Mouse (Mus musculus) CH12.LX (cell line): ENCODE measurements around the gene Mfap3.

ENCODE experiments used
- CTCF ChIP-seq, 2 experiments: IDR thresholded peaks in 1 of 2; conservative IDR thresholded peaks in 1 of 2; 2 replicates each; pipeline ENCODE4 v1.5.1; 2011 to 2012; ENCODE audit warnings: low read depth in 2 of 2, low read length in 2 of 2, improper control_type of control experiment in 1 of 2, inconsistent platforms in 1 of 2, mild to moderate bottlenecking in 1 of 2, moderate library complexity in 1 of 2
- E2F4 ChIP-seq: IDR thresholded peaks from 2 replicates; pipeline ENCODE4 v1.6.1; 2011; ENCODE audit warnings: low read depth, low read length, improper control_type of control experiment; ENCODE audit not compliant: insufficient replicate concordance
- EP300 ChIP-seq: IDR thresholded peaks from 2 replicates; pipeline ENCODE4 v1.6.1; 2011; ENCODE audit warnings: low read length, improper control_type of control experiment
- ETS1 ChIP-seq: conservative IDR thresholded peaks from 2 replicates; pipeline ENCODE4 v1.6.1; 2012; ENCODE audit warnings: low read depth, mild to moderate bottlenecking, inconsistent platforms, low read length, improper control_type of control experiment, moderate library complexity
- HCFC1 ChIP-seq: IDR thresholded peaks from 2 replicates; pipeline ENCODE4 v1.6.1; 2012; ENCODE audit warnings: low read depth, mild to moderate bottlenecking, inconsistent platforms, low read length, improper control_type of control experiment
- MAX ChIP-seq: IDR thresholded peaks from 2 replicates; pipeline ENCODE4 v1.6.1; 2011; ENCODE audit warnings: low read length, improper control_type of control experiment
- MAZ ChIP-seq: IDR thresholded peaks from 2 replicates; pipeline ENCODE4 v1.6.1; 2012; ENCODE audit warnings: low read depth, mild to moderate bottlenecking, inconsistent platforms, low read length, improper control_type of control experiment, moderate library complexity
- MEF2A ChIP-seq: IDR thresholded peaks from 2 replicates; pipeline ENCODE4 v1.6.1; 2014; ENCODE audit warnings: low read depth, mild to moderate bottlenecking, inconsistent platforms, low read length, improper control_type of control experiment, borderline replicate concordance
- NRF1 ChIP-seq: IDR thresholded peaks from 2 replicates; pipeline ENCODE4 v1.6.1; 2014; ENCODE audit warnings: low read depth, mild to moderate bottlenecking, inconsistent platforms, low read length, improper control_type of control experiment, moderate library complexity
- POLR2A ChIP-seq: IDR thresholded peaks from 2 replicates; pipeline ENCODE4 v1.6.1; 2011; ENCODE audit warnings: low read depth, mild to moderate bottlenecking, improper control_type of control experiment, low read length
- RAD21 ChIP-seq: IDR thresholded peaks from 2 replicates; pipeline ENCODE4 v1.6.1; 2011; ENCODE audit warnings: low read depth, mild to moderate bottlenecking, low read length, improper control_type of control experiment, moderate library complexity
- TBP ChIP-seq: conservative IDR thresholded peaks from 2 replicates; pipeline ENCODE4 v1.6.1; 2011; ENCODE audit warnings: low read depth, low read length, improper control_type of control experiment
- TCF12 ChIP-seq: IDR thresholded peaks from 2 replicates; pipeline ENCODE4 v1.6.1; 2014; ENCODE audit warnings: low read depth, mild to moderate bottlenecking, inconsistent platforms, low read length, improper control_type of control experiment
- USF2 ChIP-seq: conservative IDR thresholded peaks from 2 replicates; pipeline ENCODE4 v1.6.1; 2011; ENCODE audit warnings: low read depth, low read length, improper control_type of control experiment

GRCm38 (mm10) chr11:57518091-57518750 lies at the start of gene Mfap3, which contains the start of gene Fam114a2:
- TF ChIP-seq POLR2A (peak; percentile 95), MAZ (peak; percentile 98), MEF2A (no peak; the same call in 1 of the 2 replicates), USF2 (no peak), MAX (peak; percentile 84), E2F4 (0 out of 2 replicates have a peak, but pooled peaks have one; percentile 28), EP300 (no peak), CTCF (conservative IDR thresholded peaks at IDR 0.05 in 1 of 2, IDR thresholded peaks at IDR 0.05 in 1 of 2; ENCODE audit: low read depth in 2 of 2, low read length in 2 of 2) (no peak), NRF1 (peak; percentile 40), HCFC1 (peak; percentile 93), TBP (no peak), RAD21 (no peak), TCF12 (peak; percentile 87), ETS1 (peak; percentile 34; the same call in 1 of the 2 replicates)
